Mouse (Mus musculus): ENCODE measurements at regions not wholly inside any gene's neighbourhood (a gene's known extent, or its start where the extent isn't known, plus 50 kb on each side); places are given as distances from the start of the nearest gene placed in this dataset.

GRCm38 (mm10) chr7:70025527-70025926 lies 341.0 kb downstream of the Nr2f2 start:
- DNase-seq, result no peak
- intact Hi-C loops (cut with DNase I), result no loop called here

DNA sequence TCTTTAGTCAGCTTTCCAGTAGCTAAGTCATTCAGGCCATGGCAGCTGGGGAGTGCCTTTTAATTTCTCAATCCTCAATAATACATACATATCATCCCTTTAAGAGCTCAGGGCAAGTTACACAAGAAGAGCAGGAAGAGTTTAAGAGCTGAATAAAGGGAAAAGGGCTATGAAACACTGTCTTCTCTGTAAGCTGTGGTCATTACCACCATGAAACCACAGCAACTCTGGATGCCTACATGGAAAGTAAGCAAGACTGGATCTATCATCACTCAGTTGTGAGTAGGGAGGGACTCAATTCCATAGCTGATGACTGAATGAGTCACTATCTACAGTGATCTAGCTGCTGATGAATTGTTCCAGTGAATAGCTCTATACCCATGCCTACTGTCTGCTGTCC lies 349.9 kb downstream of the Nr2f2 start:
- intact Hi-C loops (cut with DNase I), result no loop called here
- DNase-seq, result no peak

GRCm38 (mm10) chr7:70003200-70003986 lies 363.1 kb downstream of the Nr2f2 start:
- intact Hi-C loops (cut with DNase I), result no loop called here
- DNase-seq, result no peak

DNA sequence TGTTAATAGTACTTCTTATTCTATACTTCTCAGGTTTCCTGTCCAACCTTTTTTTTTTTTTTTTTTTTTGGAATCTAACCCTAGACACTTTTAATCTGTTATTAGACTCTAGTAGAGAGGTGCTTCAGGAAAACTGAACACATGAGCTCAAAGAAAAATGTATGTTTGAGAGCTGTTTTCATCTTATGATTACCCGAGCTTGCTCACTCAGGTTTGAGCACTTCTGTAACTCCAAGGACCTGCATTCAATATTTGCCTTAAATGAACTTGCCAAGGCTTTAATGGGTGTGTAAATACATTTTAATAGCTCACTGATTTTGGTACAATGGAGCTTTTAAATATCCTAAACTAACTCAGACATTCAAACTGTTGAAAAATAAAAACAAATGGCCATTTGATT lies 367.8 kb downstream of the Nr2f2 start:
- intact Hi-C loops (cut with DNase I), result no loop called here

DNA sequence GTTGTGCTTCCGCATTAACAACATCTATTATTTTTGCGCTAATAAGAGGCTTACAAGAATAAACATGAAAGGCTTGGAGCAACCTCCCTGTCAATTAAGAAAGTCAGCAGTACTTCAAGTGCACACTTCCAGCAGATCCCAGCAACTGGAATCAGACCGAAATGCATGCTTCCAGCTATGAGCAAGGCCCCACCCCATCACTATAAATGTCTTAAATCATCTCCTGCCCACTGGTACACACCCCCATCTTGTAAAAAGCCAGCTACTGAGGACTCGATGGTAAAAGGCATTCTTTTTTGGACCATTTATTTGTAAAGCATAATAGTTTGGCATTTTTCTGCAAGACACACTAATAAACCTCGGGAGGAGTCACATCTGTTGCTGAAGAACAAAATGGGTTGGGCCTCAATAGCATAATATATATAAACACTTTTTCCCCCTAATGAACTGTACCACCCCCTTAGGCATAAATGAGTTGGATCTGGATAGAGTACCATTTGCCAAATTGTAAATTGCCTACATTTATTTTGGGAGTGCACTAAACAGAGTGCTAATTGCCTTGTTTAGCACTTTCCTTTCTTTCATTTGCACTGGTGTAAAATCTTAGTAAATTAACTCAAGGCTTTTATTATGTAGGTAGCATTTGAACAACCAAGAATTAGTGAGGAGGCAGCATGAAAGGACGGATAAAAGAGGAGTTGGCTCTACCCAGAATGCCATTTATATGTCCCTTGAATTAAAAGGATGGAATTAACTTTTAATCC lies 371.8 kb downstream of the Nr2f2 start:
- intact Hi-C loops (cut with DNase I), result no loop called here
- DNase-seq, result no peak

More for the DNA sequence above, 367.8 kb downstream of the Nr2f2 start:
- no peak for DNase-seq

DNA sequence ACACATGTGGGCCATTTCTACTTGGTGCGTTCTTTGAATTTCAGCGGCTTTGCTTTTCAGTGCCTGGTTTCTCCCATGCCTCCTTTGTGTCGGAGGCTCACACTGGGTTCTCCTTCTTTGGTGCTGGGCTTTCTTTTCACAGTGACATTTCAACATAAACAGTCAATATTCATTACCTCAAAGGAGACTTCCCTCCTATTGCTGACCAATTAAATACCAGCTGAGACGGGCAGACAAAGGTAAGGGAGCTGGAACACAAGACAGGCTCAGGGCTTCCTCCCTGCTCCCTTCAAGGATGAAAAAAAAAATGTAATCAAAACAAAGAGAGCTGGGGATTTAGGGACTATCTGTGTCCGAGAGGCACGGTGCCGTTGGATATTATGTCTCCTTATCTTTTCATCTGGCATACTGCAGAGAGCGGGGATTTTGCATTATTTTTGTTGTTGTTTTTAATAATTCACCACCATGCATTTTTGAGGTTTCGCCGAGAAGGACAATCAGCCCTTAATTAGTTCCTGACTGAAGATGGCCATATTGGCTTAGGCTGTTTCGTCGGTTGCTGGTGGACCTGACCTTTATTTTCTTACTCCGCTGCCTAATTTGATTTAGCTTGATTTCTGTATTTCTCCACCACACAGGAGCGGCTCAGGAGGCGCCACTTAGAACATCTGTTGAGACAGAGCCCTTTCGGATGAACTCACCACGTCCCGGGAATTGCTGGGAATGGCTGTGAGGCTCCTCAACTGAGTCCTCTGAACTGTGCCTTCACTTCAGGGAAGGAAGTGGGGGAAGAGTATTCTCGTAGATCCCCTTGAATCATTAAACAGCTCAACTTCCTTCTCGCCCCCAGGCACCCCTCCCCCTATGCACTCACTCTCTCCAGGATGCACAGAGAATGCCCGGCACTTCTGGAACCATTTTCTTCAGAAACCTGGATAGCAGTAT lies 373.9 kb downstream of the Nr2f2 start:
- no peak for DNase-seq
- intact Hi-C loops (cut with DNase I), result no loop called here

- DNase-seq, result no peak
- intact Hi-C loops (cut with DNase I), result no loop called here
These were observed 374.6 kb downstream of the Nr2f2 start for GRCm38 (mm10) chr7:69991982-69992381.

- intact Hi-C loops (cut with DNase I), result no loop called here
- no peak for DNase-seq
These were observed 377.8 kb downstream of the Nr2f2 start for GRCm38 (mm10) chr7:69988704-69989103.

DNA sequence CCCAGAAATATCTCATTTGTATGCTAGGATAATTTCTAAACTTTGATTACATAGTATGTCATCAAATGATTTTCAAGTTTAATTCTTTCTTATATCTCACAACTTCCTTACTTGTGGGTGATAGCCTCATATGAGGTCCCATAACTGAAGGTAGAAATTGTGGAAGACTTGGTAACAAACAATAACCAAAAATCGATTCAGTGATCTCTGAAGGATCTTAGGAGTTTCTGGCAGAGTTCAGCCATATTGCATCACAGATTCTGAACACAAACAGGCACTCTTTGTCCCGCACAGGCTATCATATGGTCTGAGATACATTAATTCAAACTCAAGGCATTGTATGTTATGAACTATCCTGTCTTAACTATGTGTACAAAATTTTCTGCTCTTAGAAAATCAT lies 385.2 kb downstream of the Nr2f2 start:
- DNase-seq, result no peak
- intact Hi-C loops (cut with DNase I), result no loop called here

DNA sequence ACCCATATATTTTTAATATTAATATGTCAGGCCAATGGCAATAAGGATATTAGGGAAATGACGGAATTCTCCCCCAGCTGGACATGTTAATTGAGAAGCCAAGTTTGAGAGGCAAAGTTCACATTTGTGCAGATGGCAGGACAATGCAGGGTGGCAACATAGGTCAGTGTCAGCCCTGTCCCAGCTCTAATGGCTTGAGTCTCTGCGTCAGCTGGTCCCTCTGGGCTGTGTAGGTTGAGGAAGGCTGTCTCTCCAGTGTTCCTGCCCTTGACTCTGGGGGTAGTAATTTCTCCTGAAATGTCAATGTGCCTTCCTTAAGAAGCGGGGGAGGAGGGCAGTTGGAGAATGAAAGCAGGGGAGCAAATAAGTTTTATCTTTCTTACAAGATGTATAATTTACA lies 390.2 kb downstream of the Nr2f2 start:
- no peak for DNase-seq
- intact Hi-C loops (cut with DNase I), result no loop called here

DNA sequence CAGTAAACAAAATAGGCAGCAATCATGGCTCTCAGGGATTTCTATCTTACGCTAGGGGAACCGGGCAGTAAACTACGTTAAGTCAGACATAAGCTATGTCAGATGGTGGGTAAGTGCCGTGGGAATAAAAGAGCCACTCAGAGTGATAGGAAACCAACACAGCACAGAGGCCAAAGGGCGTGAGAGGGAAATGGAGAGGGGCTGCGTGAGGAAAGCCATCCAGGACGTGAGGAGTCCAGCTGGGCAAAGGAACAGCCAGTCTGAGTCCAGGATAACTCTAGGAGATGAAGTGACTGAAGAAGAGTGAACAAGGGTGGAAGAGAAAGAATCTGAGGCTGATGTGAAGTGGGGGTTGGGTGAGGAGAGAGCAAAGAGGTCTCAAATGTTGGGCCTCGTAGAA lies 402.5 kb downstream of the Nr2f2 start:
- intact Hi-C loops (cut with DNase I), result no loop called here
- no peak for DNase-seq

DNA sequence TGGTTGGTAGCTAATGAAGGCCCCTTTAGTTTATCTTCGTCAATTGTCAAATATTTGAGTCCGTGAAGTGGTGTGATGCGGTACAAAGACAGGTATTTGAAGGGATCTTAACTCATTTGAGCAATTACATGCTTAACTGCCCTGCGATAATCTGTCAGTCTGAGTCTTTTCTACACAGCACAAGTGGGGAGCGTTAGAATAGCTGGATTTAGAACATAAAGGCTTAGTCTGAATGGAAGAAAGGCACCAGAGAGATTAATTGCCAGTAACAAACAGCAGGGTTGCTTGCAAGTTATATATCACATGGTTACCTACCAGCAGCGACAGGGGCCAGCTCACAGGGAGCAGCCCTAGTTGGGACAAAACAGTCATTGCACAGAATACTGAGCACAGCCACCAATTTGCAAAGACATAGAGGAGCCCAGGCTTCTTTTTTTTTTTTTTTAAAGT lies 416.3 kb downstream of the Nr2f2 start:
- intact Hi-C loops (cut with DNase I), result no loop called here

GRCm38 (mm10) chr7:69949647-69950121 lies 416.9 kb downstream of the Nr2f2 start:
- intact Hi-C loops (cut with DNase I), result no loop called here
- no peak for DNase-seq

More for the DNA sequence above, 416.3 kb downstream of the Nr2f2 start:
- DNase-seq, result no peak

GRCm38 (mm10) chr7:69946396-69946795 lies 420.1 kb downstream of the Nr2f2 start:
- DNase-seq, result no peak
- intact Hi-C loops (cut with DNase I), result no loop called here

DNA sequence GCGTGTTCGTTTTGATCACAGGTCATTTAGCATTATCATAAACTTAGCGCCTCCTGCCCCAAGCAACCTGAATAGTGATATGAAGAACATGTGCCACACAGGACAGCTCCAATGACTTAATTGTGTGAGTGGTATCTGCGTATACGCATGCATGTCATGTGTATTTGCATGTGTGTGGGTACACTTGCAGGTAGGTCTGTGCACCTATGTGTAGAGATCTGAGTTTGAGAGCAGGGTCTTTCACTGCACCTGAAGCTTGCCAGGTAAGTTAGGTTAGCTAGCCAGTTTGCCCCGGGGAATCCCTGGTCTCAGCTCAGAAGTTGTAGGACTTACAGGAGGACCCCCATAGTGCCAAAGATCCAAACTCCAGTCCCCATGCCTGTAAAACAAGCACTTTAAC lies 424.7 kb downstream of the Nr2f2 start:
- no peak for DNase-seq
- intact Hi-C loops (cut with DNase I), result no loop called here

- intact Hi-C loops (cut with DNase I), result no loop called here
These were observed 441.3 kb downstream of the Nr2f2 start for GRCm38 (mm10) chr7:69925261-69925660.

DNA sequence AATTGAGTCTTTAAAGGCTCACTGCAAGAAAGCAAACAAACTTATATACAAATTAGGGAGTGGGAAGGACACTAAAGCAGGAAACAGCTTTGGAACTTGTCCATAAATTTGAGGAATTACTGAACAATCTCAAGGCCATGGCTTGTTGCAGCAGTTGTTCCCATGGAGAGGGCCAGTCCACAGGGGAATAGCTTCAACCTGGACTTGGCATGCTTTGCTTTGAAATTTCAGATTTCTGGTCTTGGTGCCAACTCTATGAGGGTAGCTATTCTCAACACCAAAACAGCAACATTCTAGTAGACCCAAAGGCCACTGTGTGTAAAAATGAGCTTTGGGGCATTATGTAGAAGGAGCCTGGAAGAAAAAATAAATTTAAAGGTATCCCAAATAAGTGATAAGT lies 442.0 kb downstream of the Nr2f2 start:
- DNase-seq, result no peak
- intact Hi-C loops (cut with DNase I), result no loop called here

More at GRCm38 (mm10) chr7:69925261-69925660, 441.3 kb downstream of the Nr2f2 start:
- DNase-seq, result no peak

- intact Hi-C loops (cut with DNase I), result no loop called here
- DNase-seq, result no peak
These were observed 454.8 kb downstream of the Nr2f2 start for GRCm38 (mm10) chr7:69911760-69912159.

DNA sequence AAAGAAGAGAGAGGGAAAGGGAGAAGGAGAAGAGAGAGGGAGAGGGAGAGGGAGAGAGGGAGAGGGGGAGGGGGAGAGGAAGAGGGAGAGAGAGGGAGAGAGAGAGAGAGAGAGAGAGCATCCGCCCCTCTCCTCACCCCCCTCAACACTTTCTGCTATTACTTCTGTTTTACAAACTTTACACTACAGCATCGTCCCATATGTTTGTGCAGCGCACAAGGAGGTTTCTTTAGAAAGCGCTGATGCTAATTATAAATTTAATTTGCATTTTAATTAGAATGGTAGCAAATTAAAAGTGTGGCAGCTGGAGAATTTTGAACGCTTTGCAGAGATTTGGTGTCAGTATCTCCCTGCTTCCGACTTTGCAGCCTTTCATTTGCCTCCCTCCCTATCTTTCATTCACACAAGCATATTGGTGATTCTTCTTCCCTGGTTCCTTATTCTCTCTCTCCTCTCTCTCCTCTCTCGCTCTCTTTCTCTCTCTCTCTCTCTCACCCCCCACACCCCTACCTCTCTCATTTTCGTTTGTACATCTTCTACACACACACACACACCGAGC lies 476.0 kb downstream of the Nr2f2 start:
- intact Hi-C loops (cut with DNase I), result no loop called here
- DNase-seq, result no peak

GRCm38 (mm10) chr7:69888251-69888650 lies 478.3 kb downstream of the Nr2f2 start:
- DNase-seq, result no peak
- intact Hi-C loops (cut with DNase I), result no loop called here

DNA sequence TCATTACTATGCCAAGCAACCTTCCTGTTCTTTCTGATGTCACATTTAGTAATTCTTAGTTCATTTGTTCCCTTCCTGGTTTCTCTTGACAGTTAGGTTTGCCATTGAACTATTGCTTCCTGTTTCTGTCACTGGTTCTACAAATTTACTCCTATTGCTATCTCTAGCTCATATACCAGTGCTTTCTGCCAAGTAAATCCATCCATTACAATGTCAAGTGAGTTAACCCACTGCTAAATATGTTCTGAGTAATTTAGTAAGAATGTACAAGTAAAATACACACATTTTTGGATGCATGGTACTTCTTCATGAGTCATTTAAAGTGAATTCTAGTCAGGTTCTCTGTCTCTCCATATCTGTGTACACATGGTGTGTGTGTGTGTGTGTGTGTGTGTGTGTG lies 489.5 kb downstream of the Nr2f2 start:
- intact Hi-C loops (cut with DNase I), result no loop called here

More for the DNA sequence above, 489.5 kb downstream of the Nr2f2 start:
- no peak for DNase-seq

All from heart, postnatal 10 days (tissue).